Mouse (Mus musculus): ENCODE measurements around the gene Pla2g10.
"Not testable (repeated sequence)": the region's sequence is repeated elsewhere in the genome, so short reads cannot be mapped to it uniquely, and the experiment has no call there.

The Pla2g10 gene

DNA sequence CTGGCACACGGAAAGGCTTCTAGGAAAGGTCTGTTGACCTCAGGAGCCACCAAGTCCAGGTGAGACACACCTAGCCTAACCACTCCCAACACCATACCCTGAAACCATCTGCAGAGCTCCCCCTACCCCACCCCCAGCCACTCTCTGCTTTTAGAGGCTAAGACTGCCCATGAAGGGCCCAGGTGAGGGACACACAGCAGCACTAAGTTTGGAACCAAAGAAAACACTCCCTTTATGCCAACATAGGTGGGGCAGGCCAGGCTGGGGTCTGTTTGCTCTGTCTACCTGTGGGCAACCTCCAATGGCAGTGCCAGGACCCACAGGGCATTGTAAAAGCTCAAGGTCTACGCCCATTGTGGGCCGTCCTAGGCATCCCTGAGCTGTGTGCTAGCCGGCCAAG is 1.4 kb downstream of the Pla2g10 start:
- DNase-seq (ENCODE audit: low spot score), result no peak

DNA sequence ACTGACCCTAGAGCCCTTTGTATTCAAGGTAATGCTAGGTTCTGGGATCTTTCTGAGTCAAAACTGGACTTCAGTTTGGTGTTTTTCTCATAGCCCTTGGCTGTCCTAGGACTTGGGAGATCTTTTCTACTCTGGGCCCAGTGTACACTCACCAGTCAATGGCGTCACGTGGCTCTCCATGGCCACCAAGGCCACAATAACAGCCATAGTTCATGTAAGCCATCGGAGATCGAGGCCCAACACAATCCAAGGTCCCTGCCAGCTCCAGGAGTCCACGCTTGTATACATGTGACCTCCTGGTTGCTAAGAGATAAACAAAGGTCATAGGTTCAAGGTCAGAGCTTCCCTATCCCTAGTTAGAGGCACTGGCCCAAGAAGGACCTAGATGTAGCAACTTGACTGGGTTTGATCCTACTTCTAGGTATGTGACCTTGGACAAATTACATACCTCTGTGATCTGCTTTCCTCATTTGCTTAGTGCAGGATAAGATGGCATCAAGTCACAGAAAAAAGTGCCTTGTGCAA is 2.9 kb downstream of the Pla2g10 start:
- no peak for DNase-seq (ENCODE audit: low spot score)

DNA sequence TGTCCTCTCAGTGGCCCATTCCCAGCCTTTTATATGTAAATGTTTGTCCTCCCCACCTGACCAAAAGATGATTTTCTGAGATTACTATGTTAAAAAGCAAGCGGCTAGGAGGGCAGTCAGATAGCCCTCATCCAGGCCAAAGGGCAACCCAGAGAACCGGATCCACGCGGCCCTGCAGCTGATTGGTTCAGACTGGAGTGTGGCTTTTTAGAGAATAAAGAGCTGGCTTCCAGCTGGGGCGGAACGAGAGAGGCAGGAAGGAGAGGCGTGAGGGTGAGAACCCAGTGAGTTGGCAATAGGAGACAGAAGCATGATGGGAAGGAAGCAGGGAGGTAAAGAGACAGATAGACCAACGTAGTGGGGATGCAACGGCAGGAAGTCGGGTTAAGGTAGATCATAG is 7.8 kb downstream of the Pla2g10 start:
- DNase-seq (ENCODE audit: low spot score), result no peak

DNA sequence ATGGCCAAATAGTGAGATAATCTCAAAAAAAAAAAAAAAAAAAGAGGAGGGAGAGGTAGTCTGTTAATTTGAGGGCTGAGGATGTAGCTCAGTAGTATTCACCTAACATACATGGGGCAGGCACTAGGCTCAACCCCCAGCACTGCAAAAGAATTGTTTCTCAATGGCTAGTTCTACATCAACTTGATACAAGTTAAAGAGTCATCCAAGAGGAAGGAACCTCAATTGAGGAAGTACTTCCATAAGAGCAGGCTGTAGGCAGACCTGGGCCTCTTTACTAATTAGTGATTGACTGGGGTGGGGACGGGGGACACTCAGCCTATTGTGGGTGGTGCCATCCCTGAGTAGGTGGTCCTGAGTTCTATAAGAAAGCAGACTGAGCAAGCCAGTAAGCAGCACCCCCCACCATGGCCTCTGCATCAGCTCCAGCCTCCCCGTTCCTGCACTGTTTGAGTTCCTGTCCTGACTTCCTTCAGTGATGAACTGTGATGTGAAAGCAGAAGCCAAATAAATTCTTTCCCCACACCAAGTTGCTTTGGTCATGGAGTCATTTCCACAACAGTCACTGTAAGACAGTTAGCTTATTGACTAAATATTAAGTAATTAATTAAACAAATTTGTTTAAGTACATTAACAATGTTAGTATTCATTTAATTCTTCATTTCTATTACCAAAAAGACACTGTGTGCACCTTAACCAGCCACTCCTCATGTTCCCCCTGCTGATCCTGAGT is 13.8 kb downstream of the Pla2g10 start:
- DNase-seq (ENCODE audit: low spot score), result no peak

DNA sequence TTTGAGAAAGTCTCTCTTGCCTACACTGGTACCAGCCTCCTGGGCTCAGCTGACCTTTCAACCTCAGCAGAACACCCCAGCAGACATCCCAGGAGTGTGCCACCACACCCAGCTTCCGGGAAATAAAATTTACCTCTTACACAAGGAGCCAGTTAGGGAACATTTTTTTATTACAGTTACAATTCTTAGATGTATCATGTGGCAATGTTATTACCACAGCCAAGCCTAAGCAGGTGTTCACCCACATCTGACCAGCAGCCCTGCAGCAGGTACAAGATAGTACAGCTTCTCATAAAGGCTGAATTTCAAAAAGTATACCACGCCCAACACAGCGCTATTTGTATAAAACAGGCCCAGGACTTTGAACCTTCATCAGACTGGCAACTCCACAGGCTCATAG is 15.9 kb downstream of the Pla2g10 start:
- no peak for DNase-seq (ENCODE audit: low spot score)

DNA sequence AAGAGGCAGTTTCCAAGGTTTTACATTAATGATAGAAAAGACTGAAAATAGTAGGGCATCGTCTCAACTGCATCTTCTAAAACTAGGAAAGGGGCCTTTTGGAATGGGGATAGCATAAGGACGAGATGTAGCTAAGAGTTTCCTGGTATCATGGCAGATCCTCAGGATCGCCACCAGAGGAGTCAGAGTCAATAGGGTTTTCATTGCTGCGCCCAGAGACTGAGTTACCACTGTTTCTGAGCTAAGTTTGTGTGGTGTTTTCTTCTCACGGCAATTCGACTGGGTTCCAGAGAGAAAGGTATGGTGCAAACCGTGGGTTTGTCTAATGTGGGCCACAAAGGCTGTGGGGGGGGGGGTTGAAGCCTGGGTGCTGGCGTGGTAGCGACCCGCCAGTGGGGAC is 26.1 kb downstream of the Pla2g10 start:
- DNase-seq (ENCODE audit: low spot score), result no peak

DNA sequence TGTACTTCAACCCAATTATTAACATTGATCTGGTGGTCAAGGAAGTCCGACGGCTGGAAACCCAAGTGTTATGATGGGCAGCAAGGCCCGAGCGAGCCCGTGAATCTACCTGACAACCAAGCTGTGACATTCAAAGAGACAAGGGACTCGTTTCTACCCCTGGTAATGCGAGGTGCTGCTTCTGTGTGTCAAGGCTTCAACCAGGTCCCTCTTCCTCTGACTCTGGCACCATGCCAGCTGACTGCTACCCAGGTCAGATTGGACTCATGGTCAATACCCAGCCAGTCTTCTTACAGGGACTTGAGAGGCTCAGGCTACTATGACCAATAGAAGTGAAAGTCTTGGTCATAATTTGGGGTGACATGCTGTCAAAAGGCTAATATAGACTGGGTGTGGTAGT is 28.6 kb downstream of the Pla2g10 start:
- no peak for DNase-seq (ENCODE audit: low spot score)

DNA sequence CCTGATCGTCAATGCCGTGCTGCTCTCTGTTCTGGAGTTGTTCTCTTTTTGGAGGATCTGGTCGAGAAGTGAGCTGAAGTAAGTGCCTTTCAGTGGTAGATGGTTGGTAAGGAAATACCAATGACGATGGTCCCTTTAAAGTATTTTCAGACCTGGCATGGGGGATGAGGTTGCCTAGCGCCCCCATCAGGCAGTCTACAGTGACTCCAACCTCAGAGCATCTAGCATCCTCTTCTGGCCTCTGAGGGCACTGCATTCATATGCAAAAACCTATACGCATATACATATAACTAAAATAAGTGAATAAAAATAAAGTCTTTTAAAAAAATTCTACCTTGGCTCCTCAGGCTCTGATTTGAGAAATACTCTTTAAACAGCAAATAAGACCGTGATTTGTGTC is 31.8 kb downstream of the Pla2g10 start:
- DNase-seq (ENCODE audit: low spot score), result no peak

DNA sequence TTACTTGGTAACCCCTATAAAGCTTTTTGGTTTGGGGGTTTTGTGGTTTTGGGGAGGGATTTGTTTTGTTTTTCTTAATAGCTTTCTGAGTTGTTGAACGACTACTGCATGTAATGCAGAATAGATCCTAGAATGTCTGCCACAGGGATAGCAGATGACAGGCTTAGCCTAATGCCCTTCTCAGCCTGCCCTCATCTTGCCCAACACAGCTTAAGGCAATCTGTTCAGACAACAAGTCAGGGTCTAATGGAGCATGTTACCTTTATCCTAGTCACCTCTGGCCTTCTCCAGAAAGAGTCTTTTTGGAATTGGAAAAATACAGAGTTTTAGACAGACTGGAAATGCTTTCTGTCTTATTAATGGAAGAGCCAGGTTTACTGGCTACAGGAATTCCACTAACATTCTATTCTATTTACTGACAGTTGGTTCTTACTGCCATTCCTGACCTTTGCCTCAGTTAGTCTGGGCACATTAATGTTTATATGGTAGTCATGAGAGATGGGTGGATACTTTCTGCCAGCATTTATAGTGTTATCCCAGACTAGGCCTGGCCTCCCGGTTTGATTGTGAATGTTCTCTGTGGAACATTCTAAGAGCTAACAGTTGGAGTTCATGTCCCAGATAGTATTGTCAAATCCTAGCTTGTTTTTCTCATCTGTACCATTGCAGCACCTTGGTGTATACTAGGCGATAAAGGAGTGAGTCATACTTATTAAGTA is 52.0 kb downstream of the Pla2g10 start:
- no peak for DNase-seq (ENCODE audit: low spot score)

DNA sequence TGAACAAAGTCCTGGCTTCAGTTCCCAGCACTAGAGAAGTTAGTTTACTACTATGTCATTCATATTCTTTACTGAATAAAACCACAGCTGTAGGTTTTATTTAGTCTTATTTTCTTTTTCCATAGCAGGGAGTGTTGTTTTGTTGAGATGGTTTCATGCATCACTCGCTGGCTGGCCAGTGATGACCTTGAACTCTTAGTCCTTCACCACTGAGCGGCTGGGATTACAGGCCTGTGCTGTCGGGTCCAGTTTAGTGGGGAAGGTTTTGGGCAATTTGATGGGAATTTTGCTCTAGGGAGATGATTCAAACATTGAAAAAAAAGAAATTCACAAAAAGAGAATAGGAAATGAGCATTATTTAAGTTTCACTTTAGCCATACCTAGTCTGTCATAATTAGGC is 56.3 kb downstream of the Pla2g10 start:
- DNase-seq (ENCODE audit: low spot score), result no peak

DNA sequence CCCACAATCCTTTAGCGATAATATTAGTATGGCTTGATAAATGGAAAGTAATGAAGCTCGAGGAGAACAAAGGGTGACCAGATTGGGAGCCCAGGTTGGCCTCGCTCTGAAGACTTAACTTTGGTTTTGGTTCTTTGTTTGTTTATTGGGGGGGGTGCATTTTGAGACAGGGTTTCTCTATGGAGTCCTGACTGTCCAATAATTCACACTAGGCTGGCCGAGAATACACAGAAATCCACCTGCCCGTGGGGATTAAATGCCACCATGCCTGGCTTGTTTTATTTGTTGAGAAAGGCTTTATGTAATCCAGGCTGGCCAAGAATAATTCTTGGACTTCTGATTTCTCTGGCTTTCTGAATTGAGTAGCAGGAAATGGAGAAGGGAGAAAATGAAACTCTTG is 57.7 kb downstream of the Pla2g10 start:
- no peak for DNase-seq (ENCODE audit: low spot score)

DNA sequence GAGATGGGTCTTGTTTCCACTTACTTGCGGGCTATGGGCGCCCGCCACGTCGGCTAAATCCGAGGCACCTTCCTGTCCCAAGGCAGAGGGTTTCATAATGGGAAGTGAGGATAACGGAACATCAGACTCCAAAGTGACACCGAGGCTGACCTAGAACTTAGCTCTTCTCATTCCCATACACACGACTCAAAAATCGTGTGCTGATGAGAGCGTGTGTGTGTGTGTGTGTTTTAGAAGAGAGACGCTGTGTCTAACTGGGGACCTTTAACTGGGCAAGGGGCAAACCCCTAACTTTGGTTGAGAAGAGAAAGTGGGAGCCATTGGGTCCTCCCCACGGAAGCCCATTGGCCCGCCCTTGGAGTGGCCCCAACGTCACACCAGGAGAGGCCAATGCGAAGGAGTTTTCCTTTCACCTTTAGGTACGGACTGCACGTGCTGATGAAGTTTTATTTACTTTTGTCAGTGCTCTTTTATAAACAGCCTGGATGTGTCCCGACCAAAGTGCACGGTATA is 58.3 kb downstream of the Pla2g10 start:
- peak; percentile 75 for DNase-seq (ENCODE audit: low spot score)

DNA sequence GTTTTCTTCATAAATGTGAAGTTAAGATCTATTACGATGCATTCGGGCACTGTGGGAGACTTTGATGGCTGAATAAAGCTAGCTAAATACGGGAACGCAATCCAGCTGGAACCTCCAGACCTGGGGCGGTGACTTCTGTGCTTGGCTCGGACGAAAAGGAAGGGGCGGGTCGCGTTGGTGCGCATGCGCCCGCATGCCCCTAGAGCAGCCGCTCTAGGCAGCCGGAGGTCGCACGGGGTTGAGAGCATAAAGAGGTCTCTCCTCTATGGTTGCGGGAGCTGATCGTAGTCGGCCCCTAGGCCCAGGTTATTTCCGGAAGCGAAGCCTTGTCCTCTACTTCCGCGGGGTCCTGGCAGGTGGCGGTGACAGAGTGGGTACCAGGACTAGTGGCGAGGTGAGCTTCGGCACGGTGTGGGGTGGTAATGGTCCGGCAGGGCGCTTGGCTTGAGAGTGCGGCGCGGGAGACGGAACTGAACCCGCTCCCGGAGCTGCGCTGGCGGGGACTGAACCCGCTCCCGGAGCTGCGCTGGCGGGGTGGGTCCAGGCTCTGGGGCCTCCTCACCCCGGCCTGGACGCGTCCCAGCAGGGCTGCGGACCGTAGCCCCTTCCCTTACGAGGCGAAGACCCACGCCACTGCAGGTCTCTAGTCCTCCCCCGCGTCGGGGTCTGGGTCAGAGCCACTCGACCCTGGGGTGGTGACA is 58.9 kb downstream of the Pla2g10 start, which contains the start of the genes Bfar and 3110001I22Rik:
Gene Bfar, plus strand, starts transcription at position 174 of the 701 bp plus-strand sequence.
Gene 3110001I22Rik, plus strand, starts transcription at position 245 of the 701 bp plus-strand sequence.
- peak; percentile 92 for DNase-seq (ENCODE audit: low spot score)

DNA sequence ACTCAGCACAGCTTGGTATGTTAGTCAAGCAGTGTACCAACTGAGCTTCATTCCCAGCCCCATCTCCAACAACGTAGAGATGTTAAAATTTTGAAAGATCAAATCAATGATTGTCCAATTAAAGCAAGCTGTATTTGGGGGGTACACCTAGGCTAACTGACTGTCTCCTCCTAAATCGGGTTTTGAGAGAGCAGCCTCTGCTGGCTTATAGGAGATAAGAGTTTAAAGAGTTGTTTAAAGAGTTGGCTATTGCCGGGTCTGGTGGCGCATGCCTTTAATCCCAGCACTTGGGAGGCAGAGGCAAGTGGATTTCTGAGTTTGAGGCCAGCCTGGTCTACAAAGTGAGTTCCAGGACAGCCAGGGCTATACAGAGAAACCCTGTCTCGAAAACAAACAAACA is 59.9 kb downstream of the Pla2g10 start:
- DNase-seq (ENCODE audit: low spot score), result not testable (repeated sequence)

DNA sequence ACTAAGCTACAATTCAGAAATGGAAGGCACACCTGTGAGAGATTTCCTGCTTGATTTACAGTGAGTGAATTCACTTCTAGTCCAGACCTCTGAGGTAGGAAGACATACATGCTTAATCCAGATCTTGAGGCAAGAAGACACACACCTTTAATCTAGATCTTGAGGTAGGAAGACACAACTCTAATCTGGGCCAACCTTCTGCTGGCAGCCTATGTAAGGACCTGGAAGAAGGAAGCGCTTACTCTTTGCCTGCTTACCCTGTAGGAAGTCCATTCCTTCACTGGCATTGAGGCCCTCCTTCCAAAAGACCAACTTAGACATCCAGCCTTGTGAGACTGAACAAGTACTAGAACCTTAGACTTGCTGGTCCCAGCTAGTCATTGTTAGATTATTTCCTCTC is 61.5 kb downstream of the Pla2g10 start:
- DNase-seq (ENCODE audit: low spot score), result no peak

DNA sequence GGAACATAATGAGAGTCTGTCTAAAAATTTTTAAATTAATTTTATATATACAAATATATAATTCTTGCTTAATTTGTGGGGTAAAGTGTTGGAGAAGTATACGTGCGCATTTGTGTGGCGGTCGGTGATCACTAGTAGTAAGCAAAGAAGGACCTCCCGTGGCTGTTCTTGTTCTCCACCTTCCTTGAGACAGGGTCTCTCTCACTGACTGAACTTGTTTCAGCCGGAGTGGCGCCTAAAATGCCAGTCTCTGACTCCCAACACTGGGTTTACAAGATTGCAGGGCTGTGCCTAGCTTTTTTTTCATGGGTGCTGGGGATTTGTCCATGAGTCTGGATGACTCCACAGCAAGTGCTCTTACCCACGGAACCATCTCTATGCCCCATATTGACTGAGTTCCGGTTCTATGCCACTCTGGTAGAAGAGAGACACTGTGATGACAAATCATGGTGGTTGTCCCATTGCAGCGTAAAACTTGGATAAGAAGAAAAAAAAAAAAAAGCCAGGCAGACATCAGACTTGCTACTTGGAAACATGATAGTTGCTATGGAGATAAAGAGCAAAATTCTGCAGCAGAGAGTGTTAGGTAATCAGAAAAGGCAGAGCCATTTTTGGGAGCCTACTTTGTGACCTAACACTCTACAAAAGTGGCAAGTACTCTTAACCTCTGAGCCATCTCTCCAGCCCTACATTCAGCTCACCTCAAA is 62.2 kb downstream of the Pla2g10 start:
- DNase-seq (ENCODE audit: low spot score), result no peak

DNA sequence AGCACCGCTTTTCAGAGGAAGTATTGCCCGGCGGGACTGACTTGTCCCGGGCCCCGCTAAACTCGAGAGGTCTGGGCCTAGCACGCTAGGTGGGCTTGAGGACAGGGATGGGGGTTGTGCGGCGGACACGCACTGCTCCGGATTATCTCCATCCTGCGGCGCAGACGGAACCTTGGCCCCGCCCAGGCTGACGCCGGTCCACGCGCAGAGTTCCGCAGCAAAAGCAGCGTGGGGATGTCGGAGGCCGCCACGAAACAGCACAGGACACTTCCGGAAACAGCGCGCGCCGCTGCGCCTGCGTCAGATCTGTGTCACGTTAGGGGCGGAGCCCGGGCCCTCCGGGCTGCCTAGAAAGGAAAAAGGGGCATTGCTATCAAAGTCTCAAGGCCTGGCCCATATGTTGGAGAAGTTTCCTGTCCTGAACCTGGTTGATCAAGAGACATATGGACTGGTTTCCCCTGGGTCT is 62.9 kb downstream of the Pla2g10 start, which contains the start of gene Parn:
Gene Parn, minus strand, starts transcription at position 293 of the 466 bp plus-strand sequence.
- DNase-seq (ENCODE audit: low spot score), result peak; percentile 91

Measured in yolk sac, embryonic 10.5 days (tissue).